Mouse (Mus musculus) hindbrain, embryonic 12.5 days (tissue): Measurements from ENCODE around the gene Myh3. TPM values are rescaled to one million over a fixed set of nuclear protein-coding genes. Genes with fewer than 3 reads are reported as not detected.
"Not testable (repeated sequence)": the region's sequence is repeated elsewhere in the genome, so short reads cannot be mapped to it uniquely, and the experiment has no call there.

ENCODE experiments used
- ATAC-seq: fragments of 200-750 bp; cut with Nextera tagmentation; 2 replicates; pipeline ENCODE4 v1.8.0; 2017; ENCODE audit warnings: moderate TSS enrichment; ENCODE audit not compliant: low FRiP score
- H3K27ac ChIP-seq: fragments of 300-500 bp; sonication (generic); 2 replicates; pipeline ENCODE4 v1.5.1; 2016; ENCODE audit warnings: mild to moderate bottlenecking
- H3K27me3 ChIP-seq: fragments of 300-500 bp; sonication (generic); 2 replicates; pipeline ENCODE4 v1.6.1; 2016; ENCODE audit warnings: mild to moderate bottlenecking
- H3K36me3 ChIP-seq: fragments of 300-500 bp; sonication (generic); 2 replicates; pipeline ENCODE4 v1.6.1; 2016; ENCODE audit warnings: mild to moderate bottlenecking
- H3K4me1 ChIP-seq: fragments of 300-500 bp; sonication (generic); 2 replicates; pipeline ENCODE4 v1.6.1; 2016
- H3K4me2 ChIP-seq: fragments of 300-500 bp; sonication (generic); replicated peaks from 2 replicates; pipeline ENCODE4 v1.6.1; 2016; ENCODE audit warnings: mild to moderate bottlenecking
- H3K4me3 ChIP-seq: fragments of 300-500 bp; sonication (generic); 2 replicates; pipeline ENCODE4 v1.5.1; 2016; ENCODE audit warnings: mild to moderate bottlenecking
- H3K9ac ChIP-seq: fragments of 300-500 bp; sonication (generic); 2 replicates; pipeline ENCODE4 v1.6.1; 2016; ENCODE audit warnings: mild to moderate bottlenecking, moderate library complexity
- H3K9me3 ChIP-seq: fragments of 300-500 bp; sonication (generic); replicated peaks from 2 replicates; pipeline ENCODE4 v1.6.1; 2016; ENCODE audit warnings: mild to moderate bottlenecking
- WGBS: fragments of 180-500 bp; shearing (Covaris S2); methylation state at CpG from one replicate; pipeline ENCODE4 v1.1.7; 2016; 5-methylcytosine and 5-hydroxymethylcytosine counted together
- polyA plus RNA-seq: library from polyadenylated mRNA; unstranded; fragments of >200 nt; fragmentation: Nextera tagmentation; extraction: Ambion mirVana; gene quantifications from 2 replicates; pipeline ENCODE4 v1.2.1, GENCODE M21; 2016

Gene Myh3
- polyA plus RNA-seq, 1 experiment from 2014 or later = 4.3 TPM

DNA sequence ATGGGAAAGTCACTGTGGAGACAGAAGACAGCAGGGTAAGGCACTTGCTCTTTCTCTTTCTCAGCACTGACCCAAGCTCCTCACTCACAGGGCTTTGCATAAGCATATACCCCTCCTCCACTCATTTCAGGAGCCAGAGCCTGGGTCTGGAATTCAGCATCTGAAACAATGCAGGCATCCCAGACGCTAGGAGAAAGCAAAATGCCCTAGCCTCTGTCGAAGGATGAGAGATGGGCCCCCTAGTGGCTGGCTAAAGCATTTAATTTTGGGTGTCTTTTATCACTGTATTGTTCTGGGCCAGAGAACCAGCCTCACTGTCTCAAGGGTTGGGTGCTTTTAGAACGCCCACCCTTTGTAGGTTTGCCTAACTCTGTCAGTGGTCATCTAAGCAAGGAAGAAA, 2.1 kb downstream of the Myh3 start:
- ATAC-seq = peak; percentile 32
- Histone ChIP-seq H3K4me1 (peaks cover 25% of the 10 kb centered on the region), H3K9me3 (no peaks in the 10 kb centered on the region), H3K27ac (peak overlapping the region; percentile 66), H3K27me3 (peaks cover 28% of the 10 kb centered on the region), H3K4me2 (peak overlapping the region; percentile 3; the same call in 1 of the 2 replicates), H3K36me3 (no peaks in the 10 kb centered on the region), H3K9ac (no peak overlapping the region), H3K4me3 (no peak overlapping the region)
- 4% methylated on average over 3 of the region's 3 CpGs for WGBS

DNA sequence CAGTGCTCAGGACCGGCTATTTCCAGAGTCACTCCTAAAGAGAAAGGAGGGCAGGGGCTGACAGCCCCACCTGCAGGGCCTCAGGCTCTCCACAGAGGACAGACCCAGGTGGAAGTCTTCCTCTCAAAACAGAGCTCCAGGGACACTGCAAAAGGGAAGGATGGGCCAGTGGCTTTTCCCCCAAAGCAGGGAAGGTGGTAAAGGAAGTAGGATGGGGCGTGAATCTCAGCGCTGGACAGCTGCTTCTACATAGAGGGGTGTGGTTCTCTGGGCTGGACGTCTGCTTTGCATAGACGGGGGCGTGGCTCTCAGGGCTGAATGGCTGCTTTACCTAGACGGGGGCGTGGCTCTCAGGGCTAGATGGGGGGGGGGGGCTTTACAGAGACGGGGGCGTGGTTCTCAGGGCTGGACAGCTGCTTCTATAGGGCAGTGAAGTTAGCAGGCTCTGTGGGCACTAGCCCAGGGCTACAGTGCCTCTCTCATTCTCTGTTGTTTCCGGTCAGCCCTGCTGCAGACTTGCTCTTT, 3.1 kb downstream of the Myh3 start:
- H3K27me3 ChIP-seq = peaks cover 30% of the 10 kb centered on the region
- peaks cover 24% of the 10 kb centered on the region for H3K4me1 ChIP-seq
- ATAC-seq = peak; percentile 72
- WGBS = 7% methylated on average over 9 of the region's 11 CpGs
- H3K27ac ChIP-seq = no peak overlapping the region
- no peaks in the 10 kb centered on the region for H3K36me3 ChIP-seq
- no peak overlapping the region for H3K9ac ChIP-seq
- no peak overlapping the region for H3K4me3 ChIP-seq
- H3K4me2 ChIP-seq = peak overlapping the region; percentile 25
- no peaks in the 10 kb centered on the region for H3K9me3 ChIP-seq

DNA sequence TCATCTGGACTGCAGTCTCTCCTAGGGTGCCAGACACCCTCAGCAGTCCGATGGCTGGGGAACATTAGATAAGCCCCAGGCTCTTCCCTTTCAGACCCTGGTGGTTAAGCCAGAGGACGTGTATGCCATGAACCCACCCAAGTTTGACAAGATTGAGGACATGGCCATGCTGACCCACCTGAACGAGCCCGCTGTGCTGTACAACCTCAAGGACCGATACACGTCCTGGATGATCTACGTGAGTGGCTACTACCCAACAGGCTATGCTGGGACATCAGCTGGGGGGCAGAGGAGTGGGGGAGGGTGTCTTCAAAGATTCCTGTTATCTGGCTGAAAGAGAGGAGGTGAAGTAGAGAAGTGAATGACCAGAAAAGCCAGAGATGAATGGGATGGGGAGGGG, 4.1 kb downstream of the Myh3 start:
- Histone ChIP-seq H3K36me3 (no peaks in the 10 kb centered on the region), H3K27me3 (peaks cover 30% of the 10 kb centered on the region), H3K4me1 (peaks cover 24% of the 10 kb centered on the region), H3K4me2 (no peak overlapping the region), H3K4me3 (no peak overlapping the region), H3K27ac (no peak overlapping the region), H3K9ac (no peak overlapping the region), H3K9me3 (no peaks in the 10 kb centered on the region)
- WGBS = 91% methylated on average over 7 of the region's 7 CpGs
- no peak for ATAC-seq

DNA sequence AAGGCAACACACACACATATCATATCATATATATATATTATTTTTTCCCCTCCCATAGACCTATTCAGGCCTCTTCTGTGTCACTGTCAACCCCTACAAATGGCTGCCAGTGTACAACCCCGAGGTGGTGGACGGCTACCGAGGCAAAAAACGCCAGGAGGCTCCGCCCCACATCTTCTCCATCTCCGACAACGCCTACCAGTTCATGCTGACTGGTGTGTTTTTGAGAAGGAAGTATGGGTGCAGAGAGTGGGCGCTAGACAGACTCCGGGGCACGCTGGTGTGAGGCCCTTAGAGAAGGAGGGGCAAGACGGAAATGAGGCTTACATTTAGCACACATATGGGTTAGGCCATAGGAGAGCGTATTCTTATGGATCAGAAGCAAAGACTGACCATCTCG, 4.7 kb downstream of the Myh3 start:
- Histone ChIP-seq H3K4me3 (no peak overlapping the region), H3K4me1 (peaks cover 23% of the 10 kb centered on the region), H3K27ac (no peak overlapping the region), H3K27me3 (peaks cover 30% of the 10 kb centered on the region), H3K4me2 (no peak overlapping the region), H3K9ac (no peak overlapping the region), H3K9me3 (no peaks in the 10 kb centered on the region), H3K36me3 (no peaks in the 10 kb centered on the region)
- WGBS = 88% methylated on average over 13 of the region's 13 CpGs
- ATAC-seq = no peak

DNA sequence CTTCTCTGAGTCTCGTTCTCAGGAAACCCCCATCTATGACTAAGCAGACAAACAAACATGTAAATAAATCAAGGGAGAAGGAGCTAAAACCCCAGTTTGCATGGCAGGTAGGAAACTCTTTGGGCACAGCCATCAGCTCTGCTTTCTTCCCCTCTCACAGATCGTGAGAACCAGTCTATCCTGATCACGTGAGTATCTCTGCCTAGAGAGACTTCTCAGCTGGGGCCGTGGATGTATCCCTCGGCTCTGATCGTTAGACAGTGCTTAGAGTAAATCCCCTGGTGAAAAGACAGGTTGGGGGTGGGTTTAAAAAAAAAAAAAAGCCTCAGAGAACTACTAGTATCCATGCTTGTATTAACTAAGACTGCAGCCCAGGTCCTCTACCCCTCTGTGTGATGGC, 5.1 kb downstream of the Myh3 start:
- Histone ChIP-seq H3K36me3 (no peaks in the 10 kb centered on the region), H3K27me3 (peaks cover 30% of the 10 kb centered on the region), H3K4me2 (no peak overlapping the region), H3K4me1 (peaks cover 19% of the 10 kb centered on the region; the same call in 1 of the 2 replicates), H3K9me3 (no peaks in the 10 kb centered on the region), H3K27ac (no peak overlapping the region), H3K9ac (no peak overlapping the region), H3K4me3 (no peak overlapping the region)
- WGBS = 68% methylated on average over 6 of the region's 6 CpGs
- no peak for ATAC-seq

DNA sequence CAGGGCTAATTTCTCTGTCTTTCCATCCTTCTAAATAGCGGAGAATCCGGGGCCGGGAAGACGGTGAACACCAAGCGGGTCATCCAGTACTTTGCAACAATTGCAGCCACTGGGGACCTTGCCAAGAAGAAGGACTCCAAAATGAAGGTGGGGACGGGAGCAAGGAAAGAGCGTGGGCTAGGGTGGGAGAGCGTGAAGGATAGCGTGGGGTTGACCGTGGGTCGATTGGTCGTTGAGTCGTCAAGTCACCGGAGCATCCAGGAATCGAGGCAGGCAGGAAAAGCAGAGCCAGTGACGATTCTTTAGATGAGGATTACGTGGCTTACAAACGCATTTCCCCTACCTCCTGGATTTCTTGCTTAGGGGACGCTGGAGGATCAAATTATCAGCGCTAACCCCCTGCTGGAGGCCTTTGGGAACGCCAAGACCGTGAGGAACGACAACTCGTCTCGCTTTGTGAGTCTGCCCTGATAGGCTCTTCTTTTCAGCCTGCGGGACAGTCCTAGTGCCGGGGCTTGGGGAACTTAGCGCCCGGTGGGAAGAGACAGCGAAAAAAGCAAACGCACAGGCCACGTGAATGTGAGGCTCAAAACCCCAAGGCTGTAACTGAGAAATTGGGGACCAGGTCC, 5.7 kb downstream of the Myh3 start:
- ATAC-seq = no peak
- 37% methylated on average over 32 of the region's 32 CpGs for WGBS
- H3K27ac ChIP-seq = no peak overlapping the region

DNA sequence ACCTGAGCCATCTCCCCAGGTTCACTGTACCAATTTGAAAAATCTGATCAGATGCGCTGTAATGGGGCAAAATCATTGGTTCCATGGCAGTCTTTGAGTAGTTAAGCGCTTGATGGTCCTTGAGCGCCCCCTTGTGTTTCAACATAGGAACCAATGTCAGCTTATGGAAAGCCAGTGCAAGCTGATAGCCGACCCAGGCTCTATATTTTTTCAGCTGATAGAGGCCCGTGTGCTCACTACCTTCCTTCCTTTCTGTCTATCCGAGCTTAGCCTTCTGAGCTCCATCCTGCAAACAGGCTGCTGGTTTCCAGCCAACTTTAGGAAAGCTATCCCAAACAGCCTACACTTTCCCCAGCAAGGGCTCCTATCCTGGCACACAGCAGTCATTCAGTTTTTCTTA, 7.4 kb downstream of the Myh3 start:
- no peak overlapping the region for H3K27ac ChIP-seq
- H3K4me2 ChIP-seq = no peak overlapping the region
- H3K27me3 ChIP-seq = peaks cover 30% of the 10 kb centered on the region
- H3K4me3 ChIP-seq = no peak overlapping the region
- H3K36me3 ChIP-seq = no peaks in the 10 kb centered on the region
- H3K9ac ChIP-seq = no peak overlapping the region
- H3K4me1 ChIP-seq = 0 out of 2 replicates have a peak, but pooled peaks cover 10% of the 10 kb centered on the region
- no peaks in the 10 kb centered on the region for H3K9me3 ChIP-seq
- 7% methylated on average over 6 of the region's 6 CpGs for WGBS
- ATAC-seq = no peak

More for the DNA sequence above, 5.7 kb downstream of the Myh3 start:
- Histone ChIP-seq H3K4me2 (no peak overlapping the region), H3K4me1 (peaks cover 17% of the 10 kb centered on the region; the same call in 1 of the 2 replicates), H3K27me3 (peaks cover 30% of the 10 kb centered on the region), H3K4me3 (no peak overlapping the region), H3K9ac (no peak overlapping the region), H3K9me3 (no peaks in the 10 kb centered on the region), H3K36me3 (no peaks in the 10 kb centered on the region)

DNA sequence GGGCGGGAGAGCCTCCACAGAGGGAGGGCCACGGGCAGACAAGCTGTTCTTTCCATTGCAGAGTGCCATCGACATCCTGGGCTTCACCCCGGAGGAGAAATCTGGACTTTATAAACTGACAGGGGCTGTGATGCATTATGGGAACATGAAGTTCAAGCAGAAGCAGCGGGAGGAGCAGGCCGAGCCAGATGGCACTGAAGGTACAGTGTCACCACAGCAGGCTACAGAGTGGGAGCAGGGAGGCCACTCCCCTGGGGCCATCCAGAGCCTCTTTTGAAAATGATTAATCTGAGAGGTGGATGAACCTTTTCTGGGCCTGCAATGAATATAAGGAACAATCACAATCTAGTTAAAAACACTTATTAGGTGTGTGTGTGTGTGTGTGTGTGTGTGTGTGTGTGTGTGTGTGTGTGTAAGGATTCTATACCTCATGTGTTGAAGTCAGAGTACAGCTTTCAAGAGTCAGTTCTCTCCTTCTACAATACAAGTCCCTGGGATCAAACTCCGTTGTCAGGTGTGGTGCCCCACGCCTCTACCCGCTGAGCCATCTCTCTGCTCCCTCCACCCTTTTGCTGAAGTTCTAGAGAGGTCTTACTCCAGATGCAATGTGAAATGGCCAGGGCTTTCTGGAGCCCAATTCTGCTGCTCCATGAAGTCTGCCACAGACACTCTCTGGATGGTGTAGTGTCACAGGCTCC, 8.5 kb downstream of the Myh3 start:
- WGBS = 55% methylated on average over 9 of the region's 9 CpGs
- Histone ChIP-seq H3K27me3 (peaks cover 25% of the 10 kb centered on the region), H3K4me3 (no peak overlapping the region), H3K9ac (no peak overlapping the region), H3K9me3 (no peaks in the 10 kb centered on the region), H3K4me2 (no peak overlapping the region), H3K27ac (no peak overlapping the region), H3K36me3 (no peaks in the 10 kb centered on the region), H3K4me1 (0 out of 2 replicates have a peak, but pooled peaks cover under 1% of the 10 kb centered on the region)
- no peak for ATAC-seq

DNA sequence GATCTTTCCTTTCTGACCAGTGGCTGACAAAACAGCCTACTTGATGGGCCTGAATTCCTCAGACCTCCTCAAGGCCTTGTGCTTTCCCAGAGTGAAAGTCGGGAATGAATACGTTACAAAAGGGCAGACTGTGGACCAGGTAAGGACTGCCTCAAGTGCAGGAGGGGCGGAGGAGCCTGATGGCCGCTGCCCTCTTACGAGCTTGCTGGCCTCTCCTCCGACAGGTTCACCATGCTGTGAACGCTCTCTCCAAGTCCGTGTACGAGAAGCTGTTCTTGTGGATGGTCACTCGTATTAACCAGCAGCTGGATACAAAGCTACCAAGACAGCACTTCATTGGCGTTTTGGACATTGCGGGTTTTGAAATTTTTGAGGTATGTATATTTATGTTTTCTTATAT, 9.1 kb downstream of the Myh3 start:
- no peak for ATAC-seq
- Histone ChIP-seq H3K27me3 (peaks cover 22% of the 10 kb centered on the region), H3K27ac (no peak overlapping the region), H3K9ac (no peak overlapping the region), H3K36me3 (no peaks in the 10 kb centered on the region), H3K4me1 (no peaks in the 10 kb centered on the region), H3K9me3 (no peaks in the 10 kb centered on the region), H3K4me3 (no peak overlapping the region), H3K4me2 (no peak overlapping the region)
- WGBS = 91% methylated on average over 12 of the region's 12 CpGs

DNA sequence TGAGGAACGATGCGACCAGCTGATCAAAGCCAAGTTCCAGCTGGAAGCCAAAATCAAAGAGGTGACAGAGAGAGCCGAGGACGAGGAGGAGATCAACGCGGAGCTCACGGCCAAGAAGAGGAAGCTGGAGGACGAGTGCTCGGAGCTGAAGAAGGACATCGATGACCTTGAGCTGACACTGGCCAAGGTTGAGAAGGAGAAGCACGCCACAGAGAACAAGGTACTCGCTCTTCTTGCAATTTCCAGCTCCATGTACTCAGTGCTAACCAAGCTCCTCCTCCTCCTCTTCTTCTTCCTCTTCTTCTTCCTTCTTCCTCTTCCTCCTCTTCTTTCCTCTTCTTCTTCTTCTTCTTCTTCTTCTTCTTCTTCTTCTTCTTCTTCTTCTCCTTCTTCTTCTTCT, 14.3 kb downstream of the Myh3 start:
- ATAC-seq, H3K36me3 ChIP-seq: not testable (repeated sequence)

DNA sequence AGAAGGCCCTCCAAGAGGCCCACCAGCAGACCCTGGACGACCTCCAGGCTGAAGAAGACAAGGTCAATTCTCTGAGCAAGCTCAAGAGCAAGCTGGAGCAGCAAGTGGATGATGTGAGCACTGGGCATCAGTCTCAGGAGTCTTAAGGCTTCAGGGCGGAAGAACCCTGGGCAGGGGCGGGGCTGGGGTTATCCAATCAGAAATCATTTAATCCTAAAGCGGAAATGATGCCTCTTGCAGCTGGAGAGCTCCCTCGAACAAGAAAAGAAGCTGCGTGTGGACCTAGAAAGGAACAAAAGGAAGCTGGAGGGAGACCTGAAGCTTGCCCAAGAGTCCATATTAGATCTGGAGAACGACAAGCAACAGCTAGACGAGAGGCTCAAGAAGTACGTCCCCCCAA, 15.1 kb downstream of the Myh3 start:
- H3K27ac ChIP-seq = no peak overlapping the region
- no peak overlapping the region for H3K4me2 ChIP-seq
- no peak overlapping the region for H3K4me3 ChIP-seq
- H3K27me3 ChIP-seq = 0 out of 2 replicates have a peak, but pooled peaks cover 3% of the 10 kb centered on the region
- H3K4me1 ChIP-seq = no peaks in the 10 kb centered on the region
- WGBS = 82% methylated on average over 9 of the region's 9 CpGs
- no peaks in the 10 kb centered on the region for H3K9me3 ChIP-seq
- H3K9ac ChIP-seq = no peak overlapping the region
- ATAC-seq = no peak
- no peaks in the 10 kb centered on the region for H3K36me3 ChIP-seq

More for the DNA sequence above, 14.3 kb downstream of the Myh3 start:
- not testable (repeated sequence) for H3K9me3 ChIP-seq, H3K9ac ChIP-seq, H3K4me1 ChIP-seq, H3K27me3 ChIP-seq, H3K4me2 ChIP-seq, H3K4me3 ChIP-seq, H3K27ac ChIP-seq
- 88% methylated on average over 12 of the region's 12 CpGs for WGBS

DNA sequence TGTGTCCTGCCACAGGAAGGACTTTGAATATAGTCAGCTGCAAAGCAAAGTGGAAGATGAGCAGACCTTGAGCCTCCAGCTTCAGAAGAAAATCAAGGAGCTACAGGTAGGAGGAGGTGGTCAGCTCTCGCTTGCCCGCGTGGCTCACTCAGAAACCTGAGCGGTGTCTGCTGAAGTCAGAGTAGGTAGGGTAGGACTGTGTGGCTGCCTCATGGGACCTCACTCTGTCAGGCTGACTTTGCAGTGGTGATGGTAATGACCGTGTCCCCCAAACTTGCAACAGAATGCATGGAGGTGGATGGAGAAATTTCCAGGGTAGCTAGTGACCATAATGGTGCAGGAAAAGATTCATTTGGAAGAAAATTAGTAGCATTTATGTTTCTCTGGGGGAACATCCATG, 15.6 kb downstream of the Myh3 start:
- ATAC-seq = no peak
- Histone ChIP-seq H3K4me3 (no peak overlapping the region), H3K4me1 (no peaks in the 10 kb centered on the region), H3K9ac (no peak overlapping the region), H3K27ac (no peak overlapping the region), H3K36me3 (no peaks in the 10 kb centered on the region), H3K4me2 (no peak overlapping the region), H3K27me3 (0 out of 2 replicates have a peak, but pooled peaks cover 3% of the 10 kb centered on the region), H3K9me3 (no peaks in the 10 kb centered on the region)
- WGBS = 96% methylated on average over 5 of the region's 5 CpGs
